Mouse (Mus musculus): Measurements from ENCODE around the gene Ephb2. TPM values are rescaled to one million over a fixed set of nuclear protein-coding genes. Genes with fewer than 3 reads are reported as not detected.

Ephb2 gene
- polyA plus RNA-seq, 1 experiment from 2014 or later: 18.9 TPM

DNA sequence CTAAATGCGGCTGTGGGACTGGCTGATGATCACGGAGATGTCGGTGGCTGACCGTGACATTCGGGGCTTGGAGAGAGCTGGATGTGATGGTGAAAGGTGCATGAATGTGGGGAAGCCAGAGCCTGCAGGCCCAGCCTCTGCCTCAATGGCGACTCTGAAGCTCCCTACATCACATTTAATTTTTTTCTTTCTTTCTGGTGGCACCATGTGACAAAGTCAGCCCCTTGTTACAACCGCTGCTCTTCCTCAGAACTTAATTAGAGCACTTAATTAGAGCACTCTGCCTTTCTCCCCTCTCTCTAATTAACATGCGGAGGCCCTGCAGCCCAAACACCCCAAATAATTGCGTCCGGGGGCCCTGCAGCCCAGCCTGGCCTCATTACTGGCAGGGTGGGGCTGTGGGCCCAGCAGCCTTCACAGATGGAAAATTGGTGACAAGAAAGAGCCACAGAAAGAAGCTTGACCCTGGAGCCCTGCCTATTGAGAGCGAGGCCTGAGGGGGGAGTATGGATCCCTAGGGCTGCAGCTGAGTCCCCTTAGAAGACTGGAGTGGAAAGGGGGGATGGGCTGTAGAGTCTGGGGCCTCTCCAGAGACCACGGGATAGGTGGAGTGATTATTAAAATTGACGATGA is 62.7 kb downstream of the Ephb2 start:
- no peaks in the 10 kb centered on the region for H3K27me3 ChIP-seq
- H3K36me3 ChIP-seq: peaks cover 17% of the 10 kb centered on the region
- H3K9me3 ChIP-seq: no peaks in the 10 kb centered on the region
- H3K4me2 ChIP-seq (replicated peaks): no peak overlapping the region
- H3K4me3 ChIP-seq: no peak overlapping the region
- peak; percentile 78 for ATAC-seq (replicated peaks)
- H3K9ac ChIP-seq (replicated peaks): no peak overlapping the region
- H3K4me1 ChIP-seq: peaks cover 37% of the 10 kb centered on the region
- 7% methylated on average over 13 of the region's 13 CpGs for WGBS
- peak overlapping the region; percentile 61 for H3K27ac ChIP-seq (replicated peaks)

DNA sequence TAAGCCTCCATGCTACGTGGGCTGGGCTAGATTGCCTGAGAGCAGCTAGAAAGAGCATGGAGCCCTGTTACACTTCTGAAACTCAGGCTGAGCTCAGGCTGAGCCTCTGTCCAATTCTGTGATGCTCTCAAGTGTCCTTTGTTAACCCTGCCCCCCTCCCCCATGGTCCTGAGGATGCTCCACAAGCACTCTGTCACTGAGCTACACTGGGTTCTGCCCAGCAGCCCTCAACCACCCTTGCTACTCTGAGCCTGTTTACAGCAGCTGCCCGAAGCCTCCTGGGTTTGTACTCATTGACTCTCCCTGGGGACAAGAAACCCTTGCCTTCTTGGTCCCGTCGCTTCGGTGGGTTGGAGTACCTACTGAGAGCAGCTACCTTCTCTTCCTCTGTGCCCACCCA is 63.5 kb downstream of the Ephb2 start:
- peaks cover 37% of the 10 kb centered on the region for H3K4me1 ChIP-seq

DNA sequence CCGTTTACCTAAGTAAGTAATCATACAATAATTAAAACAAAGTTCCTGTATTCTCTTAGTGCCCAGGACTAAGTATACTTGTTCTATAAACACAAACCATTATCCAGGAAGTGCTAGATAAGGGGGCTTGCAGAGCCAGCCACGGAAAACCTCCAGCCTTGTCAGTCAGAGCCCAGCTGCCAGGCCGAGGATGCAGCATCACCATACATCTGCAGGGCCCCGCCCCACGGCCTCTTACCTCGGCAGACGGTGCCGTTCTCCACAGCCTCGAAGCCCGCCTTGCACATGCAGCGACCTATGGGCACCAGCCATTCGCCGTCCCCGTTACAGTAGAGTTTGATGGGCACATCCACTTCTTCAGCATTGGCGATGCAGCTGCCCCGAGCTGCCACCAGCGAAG is 65.1 kb downstream of the Ephb2 start:
- Histone ChIP-seq H3K36me3 (peaks cover 17% of the 10 kb centered on the region), H3K9ac (replicated peaks) (no peak overlapping the region), H3K27me3 (no peaks in the 10 kb centered on the region), H3K27ac (replicated peaks) (no peak overlapping the region), H3K4me2 (replicated peaks) (no peak overlapping the region), H3K9me3 (no peaks in the 10 kb centered on the region), H3K4me1 (peaks cover 28% of the 10 kb centered on the region), H3K4me3 (no peak overlapping the region)
- no peak for ATAC-seq (replicated peaks)
- WGBS: 92% methylated on average over 17 of the region's 17 CpGs

More for the DNA sequence above, 63.5 kb downstream of the Ephb2 start:
- Histone ChIP-seq H3K27me3 (no peaks in the 10 kb centered on the region), H3K27ac (replicated peaks) (peak overlapping the region; percentile 61), H3K4me3 (no peak overlapping the region), H3K36me3 (peaks cover 17% of the 10 kb centered on the region), H3K9ac (replicated peaks) (no peak overlapping the region), H3K4me2 (replicated peaks) (no peak overlapping the region), H3K9me3 (no peaks in the 10 kb centered on the region)
- 40% methylated on average over 5 of the region's 5 CpGs for WGBS
- 0 out of 2 replicates have a peak, but pooled peaks have one; percentile 33 for ATAC-seq (replicated peaks)

DNA sequence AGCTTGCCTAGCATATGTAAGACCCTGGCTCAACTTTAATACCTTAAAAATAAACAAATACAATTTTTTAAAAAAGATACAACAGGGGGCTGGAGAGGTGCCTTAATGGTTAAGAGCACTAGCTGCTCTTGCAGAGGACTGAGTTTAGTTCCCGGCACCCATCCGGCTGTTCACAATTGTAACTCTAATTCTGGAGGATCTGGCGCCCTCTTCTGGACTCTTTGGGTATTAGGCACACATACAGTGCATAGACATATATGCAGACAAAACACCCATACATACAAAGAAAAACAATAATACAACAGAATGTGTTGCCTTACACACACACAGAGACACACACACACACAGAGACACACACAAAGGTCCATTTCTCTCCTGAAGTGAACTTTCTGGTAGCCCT is 67.3 kb downstream of the Ephb2 start:
- no peak overlapping the region for H3K9ac ChIP-seq (replicated peaks)
- peaks cover 19% of the 10 kb centered on the region for H3K4me1 ChIP-seq
- H3K4me2 ChIP-seq (replicated peaks): no peak overlapping the region
- peaks cover 17% of the 10 kb centered on the region for H3K36me3 ChIP-seq
- H3K9me3 ChIP-seq: no peaks in the 10 kb centered on the region
- H3K27ac ChIP-seq (replicated peaks): no peak overlapping the region
- ATAC-seq (replicated peaks): no peak
- no peak overlapping the region for H3K4me3 ChIP-seq
- 95% methylated on average over 3 of the region's 3 CpGs for WGBS
- no peaks in the 10 kb centered on the region for H3K27me3 ChIP-seq

DNA sequence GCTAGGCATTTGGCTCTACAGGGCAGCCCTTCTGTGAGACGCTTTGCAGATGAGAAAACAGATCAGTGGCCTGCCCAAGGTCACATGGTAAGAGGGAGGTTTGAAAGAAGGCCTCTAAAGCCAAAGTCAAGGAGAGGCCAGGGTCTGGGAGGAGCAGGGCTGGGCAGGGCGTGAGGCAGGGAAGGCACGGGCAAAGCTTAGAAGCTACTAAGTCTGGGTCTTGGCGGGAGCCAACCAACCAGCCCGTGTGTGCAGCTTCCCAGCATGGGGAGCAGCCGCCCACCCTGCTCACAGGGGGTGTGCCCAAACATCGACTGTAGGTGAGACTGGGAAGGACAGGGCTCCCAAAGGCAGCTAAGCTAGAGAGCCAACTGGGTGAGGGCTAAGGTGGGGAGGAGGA is 70.7 kb downstream of the Ephb2 start:
- H3K4me2 ChIP-seq (replicated peaks): no peak overlapping the region
- H3K9ac ChIP-seq (replicated peaks): no peak overlapping the region
- H3K36me3 ChIP-seq: peaks cover 8% of the 10 kb centered on the region; the same call in 1 of the 2 replicates
- no peaks in the 10 kb centered on the region for H3K9me3 ChIP-seq
- WGBS: 78% methylated on average over 7 of the region's 7 CpGs
- no peak overlapping the region for H3K27ac ChIP-seq (replicated peaks)
- no peaks in the 10 kb centered on the region for H3K27me3 ChIP-seq
- peaks cover 17% of the 10 kb centered on the region for H3K4me1 ChIP-seq
- no peak for ATAC-seq (replicated peaks)
- H3K4me3 ChIP-seq: no peak overlapping the region

DNA sequence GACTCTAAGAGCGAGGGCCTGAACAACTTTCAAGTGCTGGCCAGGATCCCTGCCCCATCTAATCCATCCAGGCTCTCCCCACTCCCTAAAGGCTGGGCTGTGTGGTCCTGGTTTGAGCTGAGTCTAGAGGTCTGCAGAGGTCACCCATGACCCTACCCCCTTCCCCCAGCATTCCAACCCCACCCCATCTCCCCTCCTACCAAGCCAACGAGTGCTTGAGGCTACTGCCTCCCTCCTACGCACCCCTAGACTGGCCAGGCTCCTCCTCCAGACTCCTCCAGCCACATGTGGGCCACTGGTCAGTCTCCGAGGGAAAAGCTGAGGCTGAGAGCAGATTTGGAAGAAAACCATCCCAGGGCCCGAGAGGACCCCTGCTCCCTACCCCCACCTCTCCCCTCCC is 72.4 kb downstream of the Ephb2 start:
- Histone ChIP-seq H3K4me1 (peaks cover 17% of the 10 kb centered on the region), H3K9me3 (no peaks in the 10 kb centered on the region), H3K27me3 (no peaks in the 10 kb centered on the region), H3K36me3 (peaks cover 5% of the 10 kb centered on the region), H3K4me3 (no peak overlapping the region), H3K4me2 (replicated peaks) (no peak overlapping the region), H3K9ac (replicated peaks) (no peak overlapping the region), H3K27ac (replicated peaks) (no peak overlapping the region)
- no peak for ATAC-seq (replicated peaks)
- 45% methylated on average over 5 of the region's 5 CpGs for WGBS

DNA sequence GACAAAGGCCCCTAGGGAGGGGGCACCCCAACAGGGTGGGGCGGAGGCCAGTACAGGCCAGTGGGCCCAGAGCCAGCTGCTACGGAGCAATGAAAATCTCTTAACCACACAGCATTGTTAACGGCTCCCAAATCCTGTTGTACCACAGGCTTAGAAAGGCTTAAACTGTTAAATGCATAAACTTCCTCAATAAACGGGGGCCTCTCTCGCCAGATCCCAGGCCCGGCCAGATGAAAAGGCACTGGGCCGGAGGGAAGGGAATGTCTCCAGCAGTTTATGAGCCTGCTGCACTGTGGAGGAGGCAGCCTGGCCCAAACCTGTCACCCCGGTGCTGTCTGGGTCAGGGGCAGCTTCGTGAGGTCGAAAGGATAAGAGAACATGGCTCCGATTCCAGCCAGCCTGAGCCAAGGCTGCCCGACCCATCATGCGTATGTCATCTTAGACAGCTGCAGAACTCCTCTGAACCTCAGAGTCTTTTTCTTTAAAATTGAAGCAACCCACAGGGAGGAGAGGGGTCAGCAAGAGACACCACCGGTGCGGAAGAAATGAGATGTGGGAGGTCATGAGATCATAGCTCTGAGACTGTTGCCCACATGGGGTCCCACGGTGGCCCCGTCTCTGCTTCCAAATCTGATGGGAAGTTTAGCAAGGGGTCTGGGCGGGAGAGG is 73.9 kb downstream of the Ephb2 start:
- H3K4me1 ChIP-seq: peaks cover 31% of the 10 kb centered on the region
- no peak overlapping the region; the same call in 1 of the 2 replicates for H3K27ac ChIP-seq (replicated peaks)
- 13% methylated on average over 18 of the region's 18 CpGs for WGBS
- no peak overlapping the region for H3K4me2 ChIP-seq (replicated peaks)
- H3K36me3 ChIP-seq: peaks cover 3% of the 10 kb centered on the region; the same call in 1 of the 2 replicates
- no peak for ATAC-seq (replicated peaks)
- H3K9ac ChIP-seq (replicated peaks): no peak overlapping the region
- no peaks in the 10 kb centered on the region for H3K9me3 ChIP-seq
- no peaks in the 10 kb centered on the region for H3K27me3 ChIP-seq
- H3K4me3 ChIP-seq: no peak overlapping the region

DNA sequence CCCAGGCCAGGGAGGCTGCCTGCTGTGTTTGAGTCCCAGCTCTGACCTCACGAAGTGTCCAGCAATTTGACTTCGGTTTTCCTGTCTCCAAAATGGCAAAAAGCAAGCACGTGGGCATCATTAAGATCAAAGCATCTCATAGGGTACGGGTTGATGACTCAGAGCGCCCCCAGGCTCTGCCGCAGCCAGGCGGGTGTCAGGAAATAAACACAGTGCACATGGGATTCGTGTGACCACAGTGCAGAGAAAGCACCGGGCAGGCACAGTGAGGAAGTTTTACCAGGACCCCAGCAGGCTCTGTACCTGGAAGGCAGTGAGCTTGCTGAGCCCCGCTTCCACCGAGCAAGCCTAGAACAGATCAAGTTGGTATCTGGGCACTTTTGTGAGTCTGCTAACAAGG is 74.9 kb downstream of the Ephb2 start:
- Histone ChIP-seq H3K4me1 (peaks cover 40% of the 10 kb centered on the region), H3K9me3 (no peaks in the 10 kb centered on the region), H3K36me3 (peaks cover 3% of the 10 kb centered on the region; the same call in 1 of the 2 replicates), H3K27me3 (no peaks in the 10 kb centered on the region), H3K27ac (replicated peaks) (no peak overlapping the region), H3K4me2 (replicated peaks) (no peak overlapping the region), H3K9ac (replicated peaks) (no peak overlapping the region), H3K4me3 (no peak overlapping the region)
- 77% methylated on average over 11 of the region's 11 CpGs for WGBS
- ATAC-seq (replicated peaks): no peak

DNA sequence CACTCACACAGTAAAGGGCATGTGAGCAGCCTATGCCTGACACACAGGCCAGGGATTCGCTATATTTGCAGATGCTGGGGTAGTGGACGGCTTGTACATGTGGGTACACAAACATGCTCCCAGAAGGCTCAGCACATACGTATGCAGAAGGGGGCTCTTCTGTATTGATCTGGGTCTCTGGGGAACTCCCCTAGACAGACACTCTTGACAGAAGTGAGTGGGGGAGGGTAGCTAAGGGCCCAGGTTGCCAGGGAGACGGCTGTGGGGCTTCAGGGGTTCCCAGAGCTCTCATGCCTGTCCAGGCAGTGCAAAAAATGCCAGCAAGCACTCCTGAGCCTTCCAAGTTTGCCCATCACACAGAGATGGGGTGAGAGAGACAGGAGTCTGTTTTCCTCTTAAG is 78.7 kb downstream of the Ephb2 start:
- no peak overlapping the region for H3K4me3 ChIP-seq
- H3K9me3 ChIP-seq: no peaks in the 10 kb centered on the region
- peaks cover 50% of the 10 kb centered on the region for H3K4me1 ChIP-seq
- H3K4me2 ChIP-seq (replicated peaks): no peak overlapping the region
- peak overlapping the region; percentile 51 for H3K27ac ChIP-seq (replicated peaks)
- H3K36me3 ChIP-seq: peaks cover 3% of the 10 kb centered on the region; the same call in 1 of the 2 replicates
- ATAC-seq (replicated peaks): 0 out of 2 replicates have a peak, but pooled peaks have one; percentile 2
- no peaks in the 10 kb centered on the region for H3K27me3 ChIP-seq
- H3K9ac ChIP-seq (replicated peaks): no peak overlapping the region
- WGBS: 21% methylated on average over 4 of the region's 4 CpGs

DNA sequence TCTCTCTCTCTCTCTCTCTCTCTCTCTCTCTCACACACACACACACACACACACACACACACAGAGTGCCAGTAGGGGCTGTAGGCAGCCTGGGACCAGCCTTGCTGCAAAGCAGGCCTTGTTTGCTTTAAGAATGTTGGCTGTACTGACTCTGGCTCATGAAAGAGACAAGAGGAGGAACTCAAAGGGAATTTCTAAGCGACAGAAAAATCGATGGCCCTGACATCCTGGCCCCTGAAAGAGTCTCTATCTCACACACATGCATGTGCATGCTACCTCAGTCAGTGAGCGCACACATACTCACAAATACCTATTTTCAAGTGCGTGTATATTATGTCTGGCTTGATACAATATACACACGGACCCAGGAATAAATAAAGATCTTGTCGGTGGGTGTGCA is 79.3 kb downstream of the Ephb2 start:
- H3K36me3 ChIP-seq: peaks cover 3% of the 10 kb centered on the region; the same call in 1 of the 2 replicates
- peak overlapping the region; percentile 51 for H3K27ac ChIP-seq (replicated peaks)
- ATAC-seq (replicated peaks): no peak
- peaks cover 48% of the 10 kb centered on the region for H3K4me1 ChIP-seq
- no peaks in the 10 kb centered on the region for H3K27me3 ChIP-seq
- H3K9ac ChIP-seq (replicated peaks): no peak overlapping the region
- no peak overlapping the region for H3K4me3 ChIP-seq
- WGBS: 31% methylated on average over 6 of the region's 6 CpGs
- H3K4me2 ChIP-seq (replicated peaks): no peak overlapping the region
- H3K9me3 ChIP-seq: no peaks in the 10 kb centered on the region

DNA sequence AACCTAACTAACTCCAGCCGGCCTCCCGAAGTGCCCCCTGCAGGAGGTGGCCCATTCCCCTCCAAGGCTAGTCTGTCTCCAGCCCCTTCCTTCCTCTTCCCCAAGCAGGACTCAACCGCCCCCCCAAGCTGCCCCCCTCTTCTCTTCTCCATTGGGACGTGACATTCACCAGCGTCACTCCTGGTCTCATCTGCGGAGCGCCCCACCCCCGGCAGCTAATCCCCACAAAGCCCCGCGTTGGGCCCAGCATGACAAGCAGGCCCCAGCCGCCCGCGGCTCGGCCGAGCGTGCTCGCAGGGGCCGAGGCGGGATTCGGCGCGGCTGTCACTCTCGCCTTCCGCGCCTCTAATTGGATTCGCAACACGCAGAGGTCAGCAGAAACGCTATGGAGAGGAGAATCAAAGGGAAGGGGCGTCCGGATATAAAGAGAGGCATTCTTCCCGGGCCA is 80.4 kb downstream of the Ephb2 start:
- peaks cover 59% of the 10 kb centered on the region for H3K4me1 ChIP-seq
- peak overlapping the region; percentile 78 for H3K27ac ChIP-seq (replicated peaks)
- H3K9ac ChIP-seq (replicated peaks): peak overlapping the region; percentile 29
- H3K27me3 ChIP-seq: no peaks in the 10 kb centered on the region
- H3K4me3 ChIP-seq: peak overlapping the region; percentile 24
- ATAC-seq (replicated peaks): peak; percentile 65
- no peaks in the 10 kb centered on the region for H3K9me3 ChIP-seq
- H3K4me2 ChIP-seq (replicated peaks): peak overlapping the region; percentile 45
- peaks cover 3% of the 10 kb centered on the region; the same call in 1 of the 2 replicates for H3K36me3 ChIP-seq
- under 1% methylated on average over 31 of the region's 31 CpGs for WGBS

DNA sequence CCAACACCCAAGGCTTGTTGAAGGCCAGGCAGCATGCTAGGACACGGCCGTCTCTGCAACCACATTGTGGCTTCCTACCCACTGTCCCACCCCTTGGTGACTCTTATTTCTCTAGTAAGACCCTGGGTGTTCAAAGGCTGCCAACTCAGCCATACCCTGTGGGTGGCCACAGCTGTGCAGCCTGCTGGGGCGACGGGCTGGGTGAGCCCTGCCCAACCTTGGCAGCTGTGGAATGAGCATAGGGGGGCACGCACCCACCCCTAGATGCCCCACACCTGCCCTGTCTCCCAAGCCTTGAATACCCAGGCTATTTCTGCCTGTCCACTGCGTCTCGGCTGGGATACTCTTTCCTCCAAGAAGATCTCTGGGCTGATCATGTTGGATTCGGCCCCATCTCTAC is 81.5 kb downstream of the Ephb2 start:
- peak overlapping the region; percentile 78; the same call in 1 of the 2 replicates for H3K27ac ChIP-seq (replicated peaks)
- 80% methylated on average over 8 of the region's 8 CpGs for WGBS
- no peak for ATAC-seq (replicated peaks)
- H3K36me3 ChIP-seq: no peaks in the 10 kb centered on the region
- H3K9ac ChIP-seq (replicated peaks): no peak overlapping the region; the same call in 1 of the 2 replicates
- no peak overlapping the region for H3K4me3 ChIP-seq
- no peak overlapping the region for H3K4me2 ChIP-seq (replicated peaks)
- H3K9me3 ChIP-seq: no peaks in the 10 kb centered on the region
- H3K4me1 ChIP-seq: peaks cover 70% of the 10 kb centered on the region
- H3K27me3 ChIP-seq: no peaks in the 10 kb centered on the region
